Mouse (Mus musculus): ENCODE measurements around the gene Rnf8.

DNA sequence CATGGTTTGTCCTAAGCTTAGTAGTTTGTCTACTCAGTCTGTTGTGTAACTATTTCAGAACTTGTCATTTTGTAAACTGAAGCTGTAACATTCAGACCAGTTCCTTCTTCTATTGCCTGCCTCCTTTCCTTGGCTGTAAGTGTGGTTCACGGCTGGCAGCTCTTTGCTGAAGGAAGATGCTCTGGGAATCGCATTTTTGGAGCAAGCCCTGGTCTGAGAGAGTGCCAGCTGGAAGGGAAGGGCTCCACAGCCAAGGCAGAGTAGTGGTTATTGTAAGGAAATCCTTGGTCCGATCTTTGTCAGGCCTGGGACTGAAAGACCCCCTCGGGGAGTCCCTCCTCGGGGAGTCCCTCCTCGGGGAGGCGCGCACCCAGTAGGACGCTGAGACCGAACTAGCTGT is 74.0 kb downstream of the Rnf8 start:
- no peak for TF ChIP-seq POLR2A (IDR thresholded peaks at IDR 0.05; ENCODE audit: insufficient read length, low read depth)
- TF ChIP-seq USF1 (IDR thresholded peaks at IDR 0.05; ENCODE audit: low read depth): no peak
